ENCODE assay signal across 9 mouse cellular contexts in the genomic region with DNA sequence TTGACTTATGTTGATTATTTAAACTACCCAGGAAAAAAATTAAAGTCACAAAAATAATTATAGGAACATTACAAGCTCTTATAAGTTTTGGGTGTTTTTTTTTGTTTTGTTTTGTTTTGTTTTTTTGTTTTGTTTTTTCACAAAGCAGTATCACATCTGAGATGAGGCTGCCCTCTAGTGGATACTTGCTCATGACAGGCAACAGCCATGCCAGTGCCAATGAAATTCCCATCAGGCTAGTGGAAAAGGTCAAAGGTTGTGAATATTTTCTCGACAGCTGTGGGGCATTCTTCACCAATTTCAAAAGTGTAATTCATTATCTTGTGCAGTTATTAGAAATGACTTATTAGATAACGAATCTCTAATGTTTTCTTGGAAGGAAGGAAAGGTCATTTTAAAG.
A peak's percentile ranks its signal among the peaks of the same experiment; 100 is the strongest.
DNase-seq lines count a peak whose midpoint lies in the region; ATAC-seq and TF ChIP-seq lines count a peak whose summit lies in the region.
"Had no signal": no experiment of that assay in that cellular context is flagged by ENCODE, and none has a peak within 500 bp of the region (broad histone marks: within the 10 kb centered on the region; RNA-seq: fewer than 3 reads in every experiment).

No protein-coding gene starts in this region.

- H3K4me3 ChIP-seq in thymus, adult 2 months (ENCODE audit: control insufficient read depth, insufficient read depth, low read length), result no peak overlapping the region
- no peak overlapping the region for H3K4me3 ChIP-seq in embryonic facial prominence, embryonic 10.5 days
- H3K4me3 ChIP-seq: liver, embryonic 13.5 days had no signal

- H3K27me3 ChIP-seq in thymus, adult 2 months (ENCODE audit: control insufficient read depth, insufficient read depth, low read length), result peaks cover under 1% of the 10 kb centered on the region; the same call in 1 of the 2 replicates
- H3K27me3 ChIP-seq in embryonic facial prominence, embryonic 10.5 days (replicated peaks; ENCODE audit: low read depth, poor library complexity, severe bottlenecking), result peaks cover 46% of the 10 kb centered on the region

- no peaks in the 10 kb centered on the region for H3K36me3 ChIP-seq in thymus, adult 2 months (ENCODE audit: control insufficient read depth, insufficient read depth, low read length)
- no peaks in the 10 kb centered on the region for H3K36me3 ChIP-seq in embryonic facial prominence, embryonic 10.5 days (replicated peaks)
- H3K36me3 ChIP-seq: liver, embryonic 13.5 days had no signal

- H3K4me1 ChIP-seq in thymus, adult 2 months (replicated peaks; ENCODE audit: control insufficient read depth, insufficient read depth, low read length), result peaks cover 8% of the 10 kb centered on the region
- peaks cover 78% of the 10 kb centered on the region for H3K4me1 ChIP-seq in embryonic facial prominence, embryonic 10.5 days

- 46% methylated on average over 2 of the region's 2 CpGs for WGBS in thymus, adult 2 months
- 20% methylated on average over 2 of the region's 2 CpGs for WGBS in embryonic facial prominence, embryonic 10.5 days

- no peak for TF ChIP-seq CTCF in thymus, adult 2 months (IDR thresholded peaks at IDR 0.05; ENCODE audit: borderline replicate concordance, control insufficient read depth, extremely low read depth, insufficient read depth, low read length, poor library complexity)

- no peak overlapping the region for H3K27ac ChIP-seq in thymus, adult 2 months (ENCODE audit: control insufficient read depth, insufficient read depth, low read length)
- H3K27ac ChIP-seq in embryonic facial prominence, embryonic 10.5 days (replicated peaks), result no peak overlapping the region
- H3K27ac ChIP-seq: liver, embryonic 13.5 days had no signal

- no peaks in the 10 kb centered on the region for H3K9me3 ChIP-seq in embryonic facial prominence, embryonic 10.5 days
- H3K9me3 ChIP-seq: liver, embryonic 13.5 days had no signal

- DNase-seq in cerebellum, adult 11 months, result peak; percentile 49
- peak; percentile 39 for DNase-seq in thymus, adult 2 months
- no peak for DNase-seq in thymus, adult 18-20 months
- DNase-seq in embryonic facial prominence, embryonic 10.5 days (ENCODE audit: low spot score), result peak; percentile 45
- DNase-seq in kidney, postnatal 25 days, result peak; percentile 79 to 91
- DNase-seq in lung, postnatal 36 days, result peak; percentile 90
- DNase-seq in spleen, adult 12 weeks (ENCODE audit: low spot score), result no peak
- DNase-seq: liver, embryonic 13.5 days had no signal

- ATAC-seq in cerebellum, adult (ENCODE audit: insufficient number of reproducible peaks, low FRiP score, low TSS enrichment), result no peak

- TF ChIP-seq POLR2A in thymus, adult 2 months (IDR thresholded peaks at IDR 0.05; ENCODE audit: control insufficient read depth, extremely low read depth, insufficient read depth, low read length, poor library complexity), result no peak

Comparison
In these comparisons a context has a peak if more than half of its experiments do, and no peak if none do; other contexts are left out.
1. DNase-seq: peak in cerebellum, adult 11 months (single experiment), thymus, adult 2 months (single experiment), embryonic facial prominence, embryonic 10.5 days (single experiment), kidney, postnatal 25 days (2 of 2) and lung, postnatal 36 days (single experiment); none in thymus, adult 18-20 months (0 of 2) and spleen, adult 12 weeks (single experiment).